Mouse (Mus musculus) CH12.LX (cell line): ENCODE measurements around the gene Ppp2r2d.

Experiments used
- BHLHE40 ChIP-seq: IDR thresholded peaks from 2 replicates; pipeline ENCODE4 v1.6.1; 2011; ENCODE audit warnings: mild to moderate bottlenecking, low read depth, low read length, improper control_type of control experiment
- CHD1 ChIP-seq: IDR thresholded peaks from 2 replicates; pipeline ENCODE4 v1.6.1; 2012; ENCODE audit warnings: low read depth, low read length, improper control_type of control experiment, inconsistent platforms
- CHD2 ChIP-seq: IDR thresholded peaks from 2 replicates; pipeline ENCODE4 v1.6.1; 2011; ENCODE audit warnings: low read length, improper control_type of control experiment
- CTCF ChIP-seq, 2 experiments: IDR thresholded peaks in 1 of 2; conservative IDR thresholded peaks in 1 of 2; 2 replicates each; pipeline ENCODE4 v1.5.1; 2011 to 2012; ENCODE audit warnings: low read depth in 2 of 2, low read length in 2 of 2, improper control_type of control experiment in 1 of 2, inconsistent platforms in 1 of 2, mild to moderate bottlenecking in 1 of 2, moderate library complexity in 1 of 2
- ELF1 ChIP-seq: IDR thresholded peaks from 2 replicates; pipeline ENCODE4 v1.6.1; 2014; ENCODE audit warnings: low read depth, mild to moderate bottlenecking, inconsistent platforms, low read length, improper control_type of control experiment
- EP300 ChIP-seq: IDR thresholded peaks from 2 replicates; pipeline ENCODE4 v1.6.1; 2011; ENCODE audit warnings: low read length, improper control_type of control experiment
- GABPA ChIP-seq: IDR thresholded peaks from 2 replicates; pipeline ENCODE4 v1.6.1; 2012; ENCODE audit warnings: low read depth, low read length, improper control_type of control experiment, inconsistent platforms; ENCODE audit not compliant: insufficient replicate concordance
- JUND ChIP-seq: conservative IDR thresholded peaks from 2 replicates; pipeline ENCODE4 v1.6.1; 2011; ENCODE audit warnings: low read depth, low read length, improper control_type of control experiment
- NRF1 ChIP-seq: IDR thresholded peaks from 2 replicates; pipeline ENCODE4 v1.6.1; 2014; ENCODE audit warnings: low read depth, mild to moderate bottlenecking, inconsistent platforms, low read length, improper control_type of control experiment, moderate library complexity
- POLR2A ChIP-seq: IDR thresholded peaks from 2 replicates; pipeline ENCODE4 v1.6.1; 2011; ENCODE audit warnings: low read depth, mild to moderate bottlenecking, improper control_type of control experiment, low read length
- TCF12 ChIP-seq: IDR thresholded peaks from 2 replicates; pipeline ENCODE4 v1.6.1; 2014; ENCODE audit warnings: low read depth, mild to moderate bottlenecking, inconsistent platforms, low read length, improper control_type of control experiment
- USF1 ChIP-seq: IDR thresholded peaks from 2 replicates; pipeline ENCODE4 v1.6.1; 2014; ENCODE audit warnings: low read depth, mild to moderate bottlenecking, inconsistent platforms, low read length, improper control_type of control experiment
- ZMIZ1 ChIP-seq: IDR thresholded peaks from 2 replicates; pipeline ENCODE4 v1.6.1; 2012; ENCODE audit warnings: low read depth, mild to moderate bottlenecking, inconsistent platforms, low read length, improper control_type of control experiment
- ZNF384 ChIP-seq: IDR thresholded peaks from 2 replicates; pipeline ENCODE4 v1.6.1; 2012; ENCODE audit warnings: low read depth, low read length, improper control_type of control experiment, inconsistent platforms

DNA sequence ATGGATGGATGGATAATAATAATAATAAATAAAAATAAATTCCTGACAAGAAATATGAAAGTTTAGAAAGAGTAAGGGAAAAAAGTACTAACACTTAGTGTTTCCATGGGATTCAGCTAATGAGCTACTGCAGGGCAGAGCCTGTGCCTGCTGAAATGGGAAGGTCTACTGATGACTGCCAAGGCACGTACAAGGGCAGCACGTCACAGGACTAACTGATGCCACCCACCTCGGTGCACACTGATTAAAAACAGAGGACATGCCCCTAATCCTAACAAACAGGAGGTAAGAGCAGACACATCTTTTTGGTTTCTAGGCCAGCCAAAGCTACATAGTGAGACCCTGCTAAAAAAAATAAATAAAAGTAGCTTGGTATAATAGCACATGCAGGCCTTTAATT is 37.8 kb downstream of the Ppp2r2d start:
- no peak for TF ChIP-seq BHLHE40
- no peak for TF ChIP-seq CTCF (conservative IDR thresholded peaks at IDR 0.05 in 1 of 2, IDR thresholded peaks at IDR 0.05 in 1 of 2; ENCODE audit: low read depth in 2 of 2, low read length in 2 of 2)
- no peak for TF ChIP-seq CHD2
- TF ChIP-seq ZMIZ1 = no peak
- TF ChIP-seq EP300 = no peak
- no peak for TF ChIP-seq POLR2A
- no peak for TF ChIP-seq CHD1
- no peak for TF ChIP-seq ELF1
- no peak for TF ChIP-seq JUND
- TF ChIP-seq USF1 = no peak
- TF ChIP-seq ZNF384 = no peak
- no peak for TF ChIP-seq NRF1
- TF ChIP-seq GABPA = no peak
- no peak for TF ChIP-seq TCF12
